In the genomic region with DNA sequence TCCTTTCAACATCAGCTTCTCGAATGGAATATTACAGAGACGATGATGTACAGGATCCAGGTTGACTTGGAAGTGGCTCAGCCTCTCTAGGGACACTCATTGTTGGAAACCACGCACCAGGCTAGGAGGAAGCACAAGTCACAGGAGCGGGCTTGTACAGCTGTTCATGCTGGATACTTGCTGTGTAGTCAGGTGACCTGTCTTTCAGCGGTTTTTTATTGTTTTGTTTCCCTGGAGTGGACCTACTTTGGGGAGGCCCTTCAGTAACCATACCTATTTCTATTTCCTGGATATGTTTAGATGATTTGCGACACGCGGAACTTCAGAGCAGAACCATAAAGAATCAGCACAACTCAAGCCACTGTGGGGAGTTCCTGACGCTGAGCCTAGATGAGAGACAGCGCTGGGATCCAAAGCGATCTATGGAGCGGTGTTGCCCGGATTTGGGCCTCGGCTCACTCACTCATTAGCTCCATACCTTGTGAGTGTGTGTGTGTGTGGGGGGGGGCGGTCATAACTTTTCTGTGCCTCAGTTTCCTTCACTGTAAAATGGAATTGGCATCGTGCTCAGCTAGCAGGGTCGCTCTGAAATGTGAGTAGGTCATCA, we compare ENCODE assay signal across 7 mouse cellular contexts. TPM values are rescaled to one million over a fixed set of nuclear protein-coding genes. Genes with fewer than 3 reads are reported as not detected.
DNase-seq lines count a peak whose midpoint lies in the region; ATAC-seq and TF ChIP-seq lines count a peak whose summit lies in the region.

No protein-coding gene starts in this region.

- H3K27ac ChIP-seq in thymus, adult 2 months (ENCODE audit: control insufficient read depth, insufficient read depth, low read length) = no peak overlapping the region
- H3K27ac ChIP-seq in embryonic facial prominence, embryonic 15.5 days (replicated peaks) = no peak overlapping the region
- H3K27ac ChIP-seq in intestine, embryonic 15.5 days = no peak overlapping the region
- H3K27ac ChIP-seq in midbrain, embryonic 12.5 days (replicated peaks) = peak overlapping the region; percentile 58; the same call in 1 of the 2 replicates

- peak; percentile 21 for ATAC-seq in embryonic facial prominence, embryonic 15.5 days (ENCODE audit: insufficient number of reproducible peaks, low FRiP score, low TSS enrichment, low read depth)
- peak; percentile 60 for ATAC-seq in intestine, embryonic 15.5 days
- no peak for ATAC-seq in midbrain, embryonic 12.5 days (ENCODE audit: low FRiP score, low read depth)

- peaks cover 3% of the 10 kb centered on the region; the same call in 1 of the 2 replicates for H3K27me3 ChIP-seq in thymus, adult 2 months (ENCODE audit: control insufficient read depth, insufficient read depth, low read length)
- peaks cover 4% of the 10 kb centered on the region; the same call in 1 of the 2 replicates for H3K27me3 ChIP-seq in embryonic facial prominence, embryonic 15.5 days
- 0 out of 2 replicates have a peak, but pooled peaks cover 2% of the 10 kb centered on the region for H3K27me3 ChIP-seq in intestine, embryonic 15.5 days (replicated peaks)
- H3K27me3 ChIP-seq in midbrain, embryonic 12.5 days = peaks cover 23% of the 10 kb centered on the region; the same call in 1 of the 2 replicates

- 0 out of 2 replicates have a peak overlapping the region, but pooled peaks have one; percentile 11 for H3K4me3 ChIP-seq in thymus, adult 2 months (ENCODE audit: control insufficient read depth, insufficient read depth, low read length)
- peak overlapping the region; percentile 69 for H3K4me3 ChIP-seq in embryonic facial prominence, embryonic 15.5 days (replicated peaks)
- H3K4me3 ChIP-seq in intestine, embryonic 15.5 days (replicated peaks) = peak overlapping the region; percentile 75
- H3K4me3 ChIP-seq in midbrain, embryonic 12.5 days = peak overlapping the region; percentile 70

- H3K9me3 ChIP-seq in embryonic facial prominence, embryonic 15.5 days (replicated peaks) = no peaks in the 10 kb centered on the region
- H3K9me3 ChIP-seq in intestine, embryonic 15.5 days = no peaks in the 10 kb centered on the region
- H3K9me3 ChIP-seq in midbrain, embryonic 12.5 days = no peaks in the 10 kb centered on the region

- TF ChIP-seq CTCF in thymus, adult 2 months (IDR thresholded peaks at IDR 0.05; ENCODE audit: borderline replicate concordance, control insufficient read depth, extremely low read depth, insufficient read depth, low read length, poor library complexity) = no peak

- H3K36me3 ChIP-seq in thymus, adult 2 months (ENCODE audit: control insufficient read depth, insufficient read depth, low read length) = no peaks in the 10 kb centered on the region
- H3K36me3 ChIP-seq in embryonic facial prominence, embryonic 15.5 days = no peaks in the 10 kb centered on the region
- H3K36me3 ChIP-seq in intestine, embryonic 15.5 days = no peaks in the 10 kb centered on the region
- H3K36me3 ChIP-seq in midbrain, embryonic 12.5 days = no peaks in the 10 kb centered on the region

- H3K4me1 ChIP-seq in thymus, adult 2 months (replicated peaks; ENCODE audit: control insufficient read depth, insufficient read depth, low read length) = no peaks in the 10 kb centered on the region
- peaks cover 7% of the 10 kb centered on the region for H3K4me1 ChIP-seq in embryonic facial prominence, embryonic 15.5 days
- no peaks in the 10 kb centered on the region; the same call in 1 of the 2 replicates for H3K4me1 ChIP-seq in intestine, embryonic 15.5 days (replicated peaks)
- H3K4me1 ChIP-seq in midbrain, embryonic 12.5 days = peaks cover 22% of the 10 kb centered on the region

- H3K4me2 ChIP-seq in embryonic facial prominence, embryonic 15.5 days (replicated peaks) = peak overlapping the region; percentile 89
- peak overlapping the region; percentile 92 for H3K4me2 ChIP-seq in intestine, embryonic 15.5 days (replicated peaks)
- peak overlapping the region; percentile 74 for H3K4me2 ChIP-seq in midbrain, embryonic 12.5 days (replicated peaks)

- H3K9ac ChIP-seq in embryonic facial prominence, embryonic 15.5 days = peak overlapping the region; percentile 72
- peak overlapping the region; percentile 81 for H3K9ac ChIP-seq in intestine, embryonic 15.5 days
- H3K9ac ChIP-seq in midbrain, embryonic 12.5 days (replicated peaks) = peak overlapping the region; percentile 77; the same call in 1 of the 2 replicates

- 8% methylated on average over 17 of the region's 17 CpGs for WGBS in thymus, adult 2 months
- WGBS in embryonic facial prominence, embryonic 15.5 days = 17% methylated on average over 17 of the region's 17 CpGs
- WGBS in intestine, embryonic 15.5 days = 14% methylated on average over 17 of the region's 17 CpGs
- WGBS in midbrain, embryonic 12.5 days = 23% methylated on average over 17 of the region's 17 CpGs

- DNase-seq in thymus, adult 2 months = no peak
- DNase-seq in thymus, postnatal 14 days = no peak
- DNase-seq in right cerebral cortex, postnatal 14 days = no peak
- DNase-seq in urinary bladder, postnatal 36 days (ENCODE audit: low spot score in 2 of 2) = no peak

- TF ChIP-seq POLR2A in thymus, adult 2 months (IDR thresholded peaks at IDR 0.05; ENCODE audit: control insufficient read depth, extremely low read depth, insufficient read depth, low read length, poor library complexity) = no peak

RNA-seq across cellular contexts. Expression of a gene that starts 0.5 kb away (rescaled TPM):
- polyA plus RNA-seq in thymus, adult 2 months (2012; rRNA removed) = 46.8 and 50.3 TPM in 2 replicates
- 11.0 and 11.5 TPM in 2 replicates for polyA plus RNA-seq in embryonic facial prominence, embryonic 15.5 days (2015; fragmentation: Nextera tagmentation; extraction: Ambion mirVana)
- 21.7 and 23.5 TPM in 2 replicates for polyA plus RNA-seq in intestine, embryonic 15.5 days (2015; fragmentation: Nextera tagmentation; extraction: Ambion mirVana)
- 14.3 and 15.2 TPM in 2 replicates for polyA plus RNA-seq in midbrain, embryonic 12.5 days (2016; fragmentation: Nextera tagmentation; extraction: Ambion mirVana)

RNA-seq across cellular contexts. Expression of a gene that starts 23.5 kb away (rescaled TPM):
- 0.16 and 0.27 TPM in 2 replicates for polyA plus RNA-seq in thymus, adult 2 months (2012; rRNA removed)
- 0.09 TPM in 1 of 2 replicates, not detected in the other for polyA plus RNA-seq in embryonic facial prominence, embryonic 15.5 days (2015; fragmentation: Nextera tagmentation; extraction: Ambion mirVana)
- 0.04 and 0.06 TPM in 2 replicates for polyA plus RNA-seq in intestine, embryonic 15.5 days (2015; fragmentation: Nextera tagmentation; extraction: Ambion mirVana)
- polyA plus RNA-seq in midbrain, embryonic 12.5 days (2016; fragmentation: Nextera tagmentation; extraction: Ambion mirVana) = 15.3 and 17.1 TPM in 2 replicates

RNA-seq across cellular contexts. Expression of a gene that starts 38.5 kb away (rescaled TPM):
- 3.4 and 5.0 TPM in 2 replicates for polyA plus RNA-seq in thymus, adult 2 months (2012; rRNA removed)
- polyA plus RNA-seq in embryonic facial prominence, embryonic 15.5 days (2015; fragmentation: Nextera tagmentation; extraction: Ambion mirVana) = 5.5 and 6.5 TPM in 2 replicates
- polyA plus RNA-seq in intestine, embryonic 15.5 days (2015; fragmentation: Nextera tagmentation; extraction: Ambion mirVana) = 10.3 and 10.4 TPM in 2 replicates
- polyA plus RNA-seq in midbrain, embryonic 12.5 days (2016; fragmentation: Nextera tagmentation; extraction: Ambion mirVana) = 3.4 and 3.8 TPM in 2 replicates

Comparison
In these comparisons a context has a peak if more than half of its experiments do, and no peak if none do; other contexts are left out.
1. H3K4me3 ChIP-seq: peak in every context shown above with its lines; median percentile 75 in intestine, embryonic 15.5 days; 70 in midbrain, embryonic 12.5 days; 69 in embryonic facial prominence, embryonic 15.5 days; 11 in thymus, adult 2 months.
2. RNA of a gene that starts 23.5 kb away (polyA plus RNA-seq): 15.3 to 17.1 TPM in midbrain, embryonic 12.5 days; 0.16 to 0.27 TPM in thymus, adult 2 months, 0.09 TPM in embryonic facial prominence, embryonic 15.5 days and 0.04 to 0.06 TPM in intestine, embryonic 15.5 days; every median in the first group is over 10 times any median in the second.
3. Peak in every context shown above with its lines, with median percentiles within 50 percentile points of each other: H3K4me2 ChIP-seq and H3K9ac ChIP-seq.